Comparison of ENCODE assay signal across 12 mouse cellular contexts in genomic region chr2:93256735-93257405, GRCm38 (mm10).
A peak's percentile ranks its signal among the peaks of the same experiment; 100 is the strongest.
DNase-seq lines count a peak whose midpoint lies in the region; ATAC-seq and TF ChIP-seq lines count a peak whose summit lies in the region.
"Had no signal": no experiment of that assay in that cellular context is flagged by ENCODE, and none has a peak within 500 bp of the region (broad histone marks: within the 10 kb centered on the region; RNA-seq: fewer than 3 reads in every experiment).

No protein-coding gene starts in this region.

- no peaks in the 10 kb centered on the region for H3K27me3 ChIP-seq in cerebellum, adult 2 months (ENCODE audit: control insufficient read depth, insufficient read depth, low read length)
- H3K27me3 ChIP-seq in hindbrain, embryonic 13.5 days = no peaks in the 10 kb centered on the region
- no peaks in the 10 kb centered on the region for H3K27me3 ChIP-seq in midbrain, embryonic 10.5 days (ENCODE audit: low read depth, poor library complexity, severe bottlenecking)

- peak; percentile 19; the same call in 1 of the 2 replicates for ATAC-seq in hindbrain, embryonic 13.5 days (ENCODE audit: low FRiP score)

- no peak overlapping the region for H3K27ac ChIP-seq in cerebellum, adult 2 months (ENCODE audit: insufficient read depth, low read length)
- H3K27ac ChIP-seq in hindbrain, embryonic 13.5 days = peak overlapping the region; percentile 67
- H3K27ac ChIP-seq in midbrain, embryonic 10.5 days (replicated peaks) = peak overlapping the region; percentile 38
- H3K27ac ChIP-seq: liver, embryonic 14.5 days; macrophage had no signal

- H3K4me2 ChIP-seq in hindbrain, embryonic 13.5 days = no peak overlapping the region

- TF ChIP-seq CTCF in cerebellum, adult 2 months (IDR thresholded peaks at IDR 0.05; ENCODE audit: borderline replicate concordance, insufficient read depth, low read depth, low read length) = no peak

- H3K9ac ChIP-seq in hindbrain, embryonic 13.5 days = peak overlapping the region; percentile 46; the same call in 1 of the 2 replicates
- H3K9ac ChIP-seq: liver, embryonic 14.5 days had no signal

- 51% methylated on average over 8 of the region's 8 CpGs for WGBS in cerebellum, adult 2 months
- 56% methylated on average over 8 of the region's 8 CpGs for WGBS in hindbrain, embryonic 13.5 days
- 70% methylated on average over 8 of the region's 8 CpGs for WGBS in midbrain, embryonic 10.5 days

- H3K4me3 ChIP-seq in cerebellum, adult 2 months (replicated peaks; ENCODE audit: insufficient read depth, low read depth, low read length) = no peak overlapping the region
- H3K4me3 ChIP-seq in hindbrain, embryonic 13.5 days = no peak overlapping the region
- no peak overlapping the region for H3K4me3 ChIP-seq in midbrain, embryonic 10.5 days

- peaks cover 22% of the 10 kb centered on the region for H3K4me1 ChIP-seq in cerebellum, adult 2 months (ENCODE audit: control insufficient read depth, insufficient read depth, low read length)
- peaks cover 79% of the 10 kb centered on the region for H3K4me1 ChIP-seq in hindbrain, embryonic 13.5 days (replicated peaks)
- H3K4me1 ChIP-seq in midbrain, embryonic 10.5 days = peaks cover 83% of the 10 kb centered on the region

- no peaks in the 10 kb centered on the region for H3K36me3 ChIP-seq in hindbrain, embryonic 13.5 days
- peaks cover 16% of the 10 kb centered on the region for H3K36me3 ChIP-seq in midbrain, embryonic 10.5 days

- DNase-seq in cerebellum, postnatal 14 days = peak; percentile 29 to 31
- no peak for DNase-seq in cerebellum, adult 2 months
- DNase-seq in MN1 (ENCODE audit: low spot score) = peak; percentile 61
- DNase-seq in midbrain, embryonic 10.5 days (ENCODE audit: low spot score) = no peak
- no peak for DNase-seq in thymus, postnatal 14 days
- no peak for DNase-seq in adrenal gland, postnatal 14 days
- DNase-seq in heart, postnatal 36 days = no peak
- DNase-seq: adrenal gland, postnatal 25 days; thymus, adult 2 months had no signal

- TF ChIP-seq POLR2A in cerebellum, adult 2 months (IDR thresholded peaks at IDR 0.05; ENCODE audit: borderline replicate concordance, insufficient read depth, low read length) = no peak

- intact Hi-C loops in heart, postnatal 36 days (cut with DNase I) = no loop called here

- no peaks in the 10 kb centered on the region for H3K9me3 ChIP-seq in hindbrain, embryonic 13.5 days
- H3K9me3 ChIP-seq in midbrain, embryonic 10.5 days (replicated peaks) = no peaks in the 10 kb centered on the region

Comparison
In these comparisons a context has a peak if more than half of its experiments do, and no peak if none do; other contexts are left out.
1. DNase-seq: peak in cerebellum, postnatal 14 days (2 of 2) and MN1 (single experiment); none in cerebellum, adult 2 months (0 of 2), midbrain, embryonic 10.5 days (single experiment), thymus, postnatal 14 days (single experiment), adrenal gland, postnatal 14 days (single experiment) and heart, postnatal 36 days (0 of 2).